Mouse (Mus musculus): ENCODE data around the gene Tspan31. TPM values are rescaled to one million over a fixed set of nuclear protein-coding genes. Genes with fewer than 3 reads are reported as not detected.

Tspan31 gene
- total and polyA plus RNA-seq, 2 experiments from 2014 or later: 73.5 to 117 TPM

DNA sequence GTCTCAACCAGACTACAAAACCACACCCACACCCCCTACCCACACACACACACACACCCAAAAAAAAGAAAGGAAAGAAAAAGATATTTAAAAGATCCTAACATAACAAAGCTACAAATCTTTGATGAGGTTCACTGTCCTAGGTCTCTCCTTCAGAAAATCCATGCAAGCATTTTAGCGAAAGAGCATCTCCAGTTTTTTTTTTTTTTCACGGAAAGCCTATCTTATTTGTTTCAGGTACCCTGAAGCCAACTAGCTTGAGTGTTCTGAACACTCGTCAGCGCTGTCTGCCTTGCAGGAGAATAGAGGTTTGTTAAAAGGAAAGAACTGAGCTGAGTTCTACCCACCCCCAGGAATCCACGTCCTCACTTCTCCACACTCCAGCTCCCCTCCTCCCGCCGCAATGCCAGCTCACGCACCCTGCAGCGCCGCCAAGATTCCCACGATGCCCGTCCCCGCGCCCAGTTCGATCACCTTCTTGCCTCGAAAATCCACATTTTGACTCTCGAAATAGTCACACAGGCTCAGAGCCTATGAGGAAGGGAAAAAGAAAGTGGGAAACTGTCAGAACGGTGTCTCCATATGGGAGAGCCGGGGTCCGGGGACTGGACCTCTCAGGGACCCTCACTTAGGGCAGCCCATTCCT lies 29.4 kb downstream of the Tspan31 start:
- 1% methylated on average over 20 of the region's 20 CpGs for WGBS
- H3K9me3 ChIP-seq (replicated peaks; ENCODE audit: control insufficient read depth, low read length): no peaks in the 10 kb centered on the region
- no peak for ATAC-seq (ENCODE audit: insufficient read depth, low read depth)
- no peak for DNase-seq (ENCODE audit: low spot score)
- H3K27me3 ChIP-seq (ENCODE audit: control insufficient read depth, insufficient read depth, low read length): peaks cover 10% of the 10 kb centered on the region; the same call in 1 of the 2 replicates
- TF ChIP-seq CTCF (IDR thresholded peaks at IDR 0.05; ENCODE audit: low read depth): no peak
- no peak for TF ChIP-seq EP300 (IDR thresholded peaks at IDR 0.05; ENCODE audit: low read depth)
- peak overlapping the region; percentile 49 for H3K9ac ChIP-seq (replicated peaks; ENCODE audit: low read depth, low read length)
- H3K36me3 ChIP-seq (replicated peaks; ENCODE audit: control insufficient read depth, insufficient read depth, low read length): peaks cover 7% of the 10 kb centered on the region; the same call in 1 of the 2 replicates
- H3K4me2 ChIP-seq (ENCODE audit: low read depth, low read length): peak overlapping the region; percentile 96
- H3K27ac ChIP-seq (ENCODE audit: low read depth): no peak overlapping the region
- peak overlapping the region; percentile 79 for H3K4me3 ChIP-seq (ENCODE audit: low read depth, low read length)
- peaks cover 11% of the 10 kb centered on the region; the same call in 1 of the 2 replicates for H3K4me1 ChIP-seq (ENCODE audit: control insufficient read depth, insufficient read depth)

GRCm38 (mm10) chr10:127037641-127038040 lies 32.4 kb downstream of the Tspan31 start:
- 66% methylated on average over 12 of the region's 12 CpGs for WGBS
- TF ChIP-seq EP300 (IDR thresholded peaks at IDR 0.05; ENCODE audit: low read depth) (no peak), CTCF (IDR thresholded peaks at IDR 0.05; ENCODE audit: low read depth) (no peak)
- H3K9ac ChIP-seq (replicated peaks; ENCODE audit: low read depth, low read length): no peak overlapping the region

GRCm38 (mm10) chr10:127036273-127036672 lies 33.8 kb downstream of the Tspan31 start:
- no peak for ATAC-seq (ENCODE audit: insufficient read depth, low read depth)
- Histone ChIP-seq H3K9me3 (replicated peaks; ENCODE audit: control insufficient read depth, low read length) (no peaks in the 10 kb centered on the region), H3K27me3 (ENCODE audit: control insufficient read depth, insufficient read depth, low read length) (peaks cover 10% of the 10 kb centered on the region; the same call in 1 of the 2 replicates), H3K36me3 (replicated peaks; ENCODE audit: control insufficient read depth, insufficient read depth, low read length) (no peaks in the 10 kb centered on the region), H3K9ac (replicated peaks; ENCODE audit: low read depth, low read length) (no peak overlapping the region), H3K4me1 (ENCODE audit: control insufficient read depth, insufficient read depth) (peaks cover 3% of the 10 kb centered on the region; the same call in 1 of the 2 replicates), H3K4me2 (ENCODE audit: low read depth, low read length) (no peak overlapping the region), H3K4me3 (ENCODE audit: low read depth, low read length) (no peak overlapping the region), H3K27ac (ENCODE audit: low read depth) (no peak overlapping the region)
- TF ChIP-seq CTCF (IDR thresholded peaks at IDR 0.05; ENCODE audit: low read depth) (no peak), EP300 (IDR thresholded peaks at IDR 0.05; ENCODE audit: low read depth) (no peak)
- WGBS: 79% methylated on average over 12 of the region's 12 CpGs
- DNase-seq (ENCODE audit: low spot score): no peak

More at GRCm38 (mm10) chr10:127037641-127038040, 32.4 kb downstream of the Tspan31 start:
- H3K27me3 ChIP-seq (ENCODE audit: control insufficient read depth, insufficient read depth, low read length): peaks cover 10% of the 10 kb centered on the region; the same call in 1 of the 2 replicates
- H3K4me3 ChIP-seq (ENCODE audit: low read depth, low read length): no peak overlapping the region
- no peak overlapping the region for H3K27ac ChIP-seq (ENCODE audit: low read depth)
- ATAC-seq (ENCODE audit: insufficient read depth, low read depth) (no peak), DNase-seq (ENCODE audit: low spot score) (no peak)
- H3K9me3 ChIP-seq (replicated peaks; ENCODE audit: control insufficient read depth, low read length): no peaks in the 10 kb centered on the region
- peaks cover 11% of the 10 kb centered on the region; the same call in 1 of the 2 replicates for H3K4me1 ChIP-seq (ENCODE audit: control insufficient read depth, insufficient read depth)
- H3K36me3 ChIP-seq (replicated peaks; ENCODE audit: control insufficient read depth, insufficient read depth, low read length): no peaks in the 10 kb centered on the region
- no peak overlapping the region for H3K4me2 ChIP-seq (ENCODE audit: low read depth, low read length)

- H3K9me3 ChIP-seq (replicated peaks; ENCODE audit: control insufficient read depth, low read length): no peaks in the 10 kb centered on the region
- H3K27me3 ChIP-seq (ENCODE audit: control insufficient read depth, insufficient read depth, low read length): no peaks in the 10 kb centered on the region
- H3K27ac ChIP-seq (ENCODE audit: low read depth): no peak overlapping the region
- H3K4me1 ChIP-seq (ENCODE audit: control insufficient read depth, insufficient read depth): no peaks in the 10 kb centered on the region
- 74% methylated on average over 8 of the region's 8 CpGs for WGBS
- TF ChIP-seq CTCF (IDR thresholded peaks at IDR 0.05; ENCODE audit: low read depth) (no peak), EP300 (IDR thresholded peaks at IDR 0.05; ENCODE audit: low read depth) (no peak)
- DNase-seq (ENCODE audit: low spot score) (no peak), ATAC-seq (ENCODE audit: insufficient read depth, low read depth) (no peak)
- no peak overlapping the region for H3K9ac ChIP-seq (replicated peaks; ENCODE audit: low read depth, low read length)
- H3K4me3 ChIP-seq (ENCODE audit: low read depth, low read length): no peak overlapping the region
- H3K4me2 ChIP-seq (ENCODE audit: low read depth, low read length): no peak overlapping the region
- peaks cover 9% of the 10 kb centered on the region for H3K36me3 ChIP-seq (replicated peaks; ENCODE audit: control insufficient read depth, insufficient read depth, low read length)
These were observed 36.7 kb downstream of the Tspan31 start for GRCm38 (mm10) chr10:127033301-127033741.

DNA sequence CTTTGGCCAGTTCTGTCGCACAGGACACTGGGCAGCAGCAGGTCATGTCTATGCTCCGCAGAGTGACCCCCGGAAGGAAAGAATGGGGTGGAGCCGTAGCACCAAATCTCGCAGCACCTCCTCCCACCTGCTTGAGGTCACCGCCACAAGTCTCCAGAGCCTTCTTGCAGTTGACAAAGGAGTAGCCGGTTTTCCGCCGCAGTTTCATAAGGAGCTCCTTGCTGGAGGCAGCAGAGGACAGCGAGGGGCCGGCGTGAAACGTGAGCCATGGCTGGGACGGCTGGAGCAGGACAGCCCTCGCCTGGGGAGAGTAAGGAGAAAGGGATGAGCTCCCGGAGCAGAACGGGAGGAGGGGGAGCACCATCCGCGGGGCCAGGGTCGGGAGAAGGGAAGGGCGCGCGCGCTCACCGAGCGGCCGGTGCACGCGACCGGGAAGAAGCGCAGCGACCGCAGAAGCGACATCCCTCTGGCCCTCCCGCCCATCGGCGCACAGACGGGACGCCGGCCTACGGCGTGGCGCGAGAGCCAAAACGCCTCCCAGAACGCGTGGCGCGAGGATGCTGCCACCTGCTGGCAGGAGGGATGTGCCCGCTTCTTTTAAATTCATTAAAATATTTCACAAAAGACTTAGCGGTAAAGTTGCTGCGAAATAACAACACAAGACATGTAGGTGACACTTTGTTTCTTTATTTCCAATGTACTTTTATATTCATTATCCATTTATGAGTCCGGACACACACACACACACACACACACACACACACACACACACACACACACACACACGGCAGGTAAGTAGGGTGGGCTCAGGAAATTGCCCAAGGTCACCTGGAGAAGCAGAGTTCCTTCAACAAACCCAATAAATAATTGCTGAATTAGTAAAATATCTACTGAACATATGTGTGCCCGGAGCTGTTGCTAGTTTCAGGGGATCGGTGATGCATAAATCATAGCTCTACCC lies 39.4 kb downstream of the Tspan31 start, which contains the start of gene Tsfm:
Gene Tsfm (minus strand): TSS at position 505 of the 961 bp plus-strand sequence.
- Histone ChIP-seq H3K9me3 (replicated peaks; ENCODE audit: control insufficient read depth, low read length) (no peaks in the 10 kb centered on the region), H3K27ac (ENCODE audit: low read depth) (peak within 1 kb of the TSS; percentile 61), H3K36me3 (replicated peaks; ENCODE audit: control insufficient read depth, insufficient read depth, low read length) (peaks cover 36% of the 10 kb centered on the region), H3K9ac (replicated peaks; ENCODE audit: low read depth, low read length) (peak within 1 kb of the TSS; percentile 71), H3K4me2 (ENCODE audit: low read depth, low read length) (peak within 1 kb of the TSS; percentile 86), H3K27me3 (ENCODE audit: control insufficient read depth, insufficient read depth, low read length) (no peaks in the 10 kb centered on the region), H3K4me3 (ENCODE audit: low read depth, low read length) (peak within 1 kb of the TSS; percentile 86), H3K4me1 (ENCODE audit: control insufficient read depth, insufficient read depth) (no peaks in the 10 kb centered on the region)
- TF ChIP-seq CTCF (IDR thresholded peaks at IDR 0.05; ENCODE audit: low read depth) (peak; percentile 92), EP300 (IDR thresholded peaks at IDR 0.05; ENCODE audit: low read depth) (peak; percentile 32; the same call in 1 of the 2 replicates)
- ATAC-seq (ENCODE audit: insufficient read depth, low read depth) (peak; percentile 88), DNase-seq (ENCODE audit: low spot score) (peak; percentile 87)
- WGBS: 6% methylated on average over 56 of the region's 56 CpGs
